Mouse (Mus musculus) testis, adult 2 months (tissue): ENCODE results near the gene Atp9a. TPM values are rescaled to one million over a fixed set of nuclear protein-coding genes. Genes with fewer than 3 reads are reported as not detected.
A peak's percentile ranks its signal among the peaks of the same experiment; 100 is the strongest.

Source experiments
- H3K27ac ChIP-seq: fragments of 200-500 bp; 2 replicates; pipeline ENCODE4 v1.5.1; 2012; ENCODE audit warnings: low read depth, low read length; ENCODE audit not compliant: control insufficient read depth, insufficient read depth
- H3K27me3 ChIP-seq: fragments of 200-500 bp; 2 replicates; pipeline ENCODE4 v1.6.1; 2012; ENCODE audit warnings: mild to moderate bottlenecking, low read length, moderate library complexity; ENCODE audit not compliant: control insufficient read depth, insufficient read depth
- H3K36me3 ChIP-seq: fragments of 200-500 bp; 2 replicates; pipeline ENCODE4 v1.6.1; 2012; ENCODE audit warnings: mild to moderate bottlenecking, low read length; ENCODE audit not compliant: control insufficient read depth, insufficient read depth
- H3K4me1 ChIP-seq: fragments of 200-500 bp; 2 replicates; pipeline ENCODE4 v1.6.1; 2012; ENCODE audit warnings: low read length; ENCODE audit not compliant: control insufficient read depth, insufficient read depth
- H3K4me3 ChIP-seq: fragments of 200-500 bp; 2 replicates; pipeline ENCODE4 v1.5.1; 2012; ENCODE audit warnings: low read depth, mild to moderate bottlenecking, low read length, moderate library complexity, mixed read lengths; ENCODE audit not compliant: control insufficient read depth
- CTCF ChIP-seq: fragments of 200-500 bp; IDR thresholded peaks from 2 replicates; pipeline ENCODE4 v1.5.1; 2012; ENCODE audit warnings: low read depth, mild to moderate bottlenecking, inconsistent platforms, low read length, moderate library complexity; ENCODE audit not compliant: control insufficient read depth, insufficient read depth, insufficient replicate concordance
- POLR2A ChIP-seq: fragments of 200-500 bp; IDR thresholded peaks from 2 replicates; pipeline ENCODE4 v1.6.1; 2012; ENCODE audit warnings: low read depth, mild to moderate bottlenecking, inconsistent platforms, low read length, moderate library complexity; ENCODE audit not compliant: control insufficient read depth
- polyA plus RNA-seq: library from polyadenylated mRNA; depleted of rRNA; stranded (reverse); fragments of >200 nt; gene quantifications from 2 replicates; pipeline ENCODE4 v1.2.3, GENCODE M21; 2012

Gene Atp9a
- polyA plus RNA-seq, 1 experiment, result 63.7 TPM

DNA sequence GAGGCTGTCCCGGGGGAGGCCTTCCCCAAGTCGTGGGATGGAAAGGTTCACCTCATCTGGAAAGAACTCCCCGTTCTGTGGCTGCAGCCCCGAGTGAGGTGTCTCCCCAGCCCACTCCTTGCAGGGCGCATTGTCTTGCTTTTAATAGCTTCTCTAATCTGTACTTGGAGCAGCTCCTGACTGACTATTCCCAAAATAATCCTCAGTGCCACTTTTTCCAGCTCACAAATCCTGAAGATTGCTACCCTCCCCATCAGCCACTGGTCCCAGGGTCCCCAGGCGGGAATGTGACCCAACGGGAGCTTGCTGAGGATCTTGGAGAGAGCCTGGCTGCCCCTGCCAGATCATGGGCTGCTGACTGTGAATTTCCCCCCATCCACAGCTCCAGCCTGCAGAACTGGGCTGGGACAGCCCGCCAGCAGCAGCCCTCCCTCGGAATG, 134.1 kb downstream of the Atp9a start:
- no peaks in the 10 kb centered on the region for H3K36me3 ChIP-seq
- H3K4me1 ChIP-seq, result no peaks in the 10 kb centered on the region; the same call in 1 of the 2 replicates
- no peak overlapping the region for H3K27ac ChIP-seq
- H3K4me3 ChIP-seq, result no peak overlapping the region
- no peaks in the 10 kb centered on the region for H3K27me3 ChIP-seq
- TF ChIP-seq CTCF (no peak), POLR2A (no peak)

DNA sequence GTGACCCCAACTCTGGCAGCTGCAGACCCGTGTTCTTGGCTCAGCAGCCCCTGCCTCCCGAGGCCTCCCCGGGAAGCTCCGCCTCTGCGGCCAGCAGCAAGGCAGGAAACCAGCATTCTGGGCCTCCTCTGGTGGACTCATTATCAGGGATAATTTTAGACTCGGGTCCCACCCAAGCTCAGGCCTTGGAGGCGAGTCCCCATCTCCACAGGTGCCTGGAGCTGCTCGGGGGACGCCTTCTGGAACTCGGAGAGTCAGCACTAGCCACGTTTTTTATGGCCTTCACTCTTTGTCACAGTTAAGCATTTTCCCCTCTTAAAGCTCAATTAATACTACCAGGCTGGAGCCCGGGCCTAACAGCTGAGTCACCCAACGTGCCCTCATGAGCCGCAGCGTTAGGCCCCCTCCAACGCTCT, 137.5 kb downstream of the Atp9a start:
- Histone ChIP-seq H3K27me3 (peaks cover 4% of the 10 kb centered on the region), H3K27ac (no peak overlapping the region), H3K36me3 (no peaks in the 10 kb centered on the region), H3K4me1 (peaks cover 8% of the 10 kb centered on the region), H3K4me3 (no peak overlapping the region)
- no peak for TF ChIP-seq CTCF
- TF ChIP-seq POLR2A, result no peak

DNA sequence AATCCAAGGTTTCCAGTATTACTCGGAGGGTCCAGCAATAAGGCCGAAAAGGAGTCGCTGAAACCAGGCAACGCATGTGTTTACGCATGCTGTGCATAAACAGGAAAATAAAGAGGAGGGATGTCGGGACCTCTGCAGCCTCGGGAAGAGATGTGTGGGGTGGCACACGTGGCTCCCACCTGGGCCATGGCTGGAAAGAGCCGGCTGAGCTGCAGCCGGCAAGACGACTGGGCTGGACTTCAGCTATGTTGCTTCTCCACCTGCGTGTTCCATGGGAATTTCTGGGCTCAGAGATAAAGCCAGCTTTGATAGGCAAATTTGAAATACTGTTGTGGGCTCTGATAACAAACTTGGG, 139.8 kb downstream of the Atp9a start:
- Histone ChIP-seq H3K4me1 (peaks cover 8% of the 10 kb centered on the region), H3K4me3 (no peak overlapping the region), H3K27me3 (peaks cover 4% of the 10 kb centered on the region), H3K27ac (no peak overlapping the region), H3K36me3 (no peaks in the 10 kb centered on the region)
- no peak for TF ChIP-seq POLR2A
- TF ChIP-seq CTCF, result no peak

DNA sequence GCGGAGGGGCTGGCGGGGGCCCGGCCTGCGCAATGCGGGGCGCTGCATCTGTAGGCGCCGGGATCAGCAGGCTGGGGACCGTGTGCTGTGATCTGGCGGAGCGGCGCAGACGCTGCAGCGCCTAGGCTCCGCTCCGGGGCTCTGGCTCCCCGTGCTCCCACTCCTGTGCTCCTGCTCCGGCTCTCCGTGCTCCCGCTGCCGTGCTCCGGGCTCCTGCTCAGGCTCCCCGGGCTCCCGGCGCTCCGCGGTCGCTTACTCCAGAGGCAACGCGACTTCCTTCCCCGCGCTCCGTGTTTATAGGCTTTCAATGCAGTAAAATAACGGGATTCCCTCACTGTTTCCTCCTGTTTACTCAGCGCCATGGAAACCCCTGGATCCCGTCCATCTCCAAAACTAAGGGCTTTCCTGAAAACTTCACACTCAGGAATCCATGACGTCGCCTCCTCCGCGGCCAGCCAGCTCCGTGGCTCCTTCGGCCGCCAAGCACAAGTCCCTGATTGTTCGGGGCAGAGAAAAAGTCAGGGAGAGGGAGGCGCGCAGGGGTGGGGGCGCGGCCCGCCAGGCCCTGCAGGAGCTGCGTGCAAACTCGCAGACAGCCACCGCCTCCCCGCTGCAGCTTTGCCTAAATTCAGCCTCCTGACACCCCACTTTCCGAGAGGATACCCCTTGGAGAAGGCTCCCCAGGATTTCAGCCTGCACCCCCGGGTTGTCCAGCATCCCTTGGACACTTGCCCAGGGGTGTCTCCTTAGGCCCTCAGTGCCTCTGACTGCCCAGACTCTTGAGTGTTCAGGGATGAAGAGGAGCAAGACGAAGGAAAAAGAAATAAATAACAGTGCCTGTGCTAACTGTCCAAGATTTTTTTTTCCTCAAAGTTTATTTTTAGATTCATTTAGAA, 140.5 kb downstream of the Atp9a start, which contains the start of gene Nfatc2:
Nfatc2 (minus strand) TSS at position 167 of the 896 bp plus-strand sequence.
- TF ChIP-seq POLR2A (no peak), CTCF (no peak)
- Histone ChIP-seq H3K4me3 (peak within 1 kb of the TSS; percentile 75), H3K27me3 (peaks cover 4% of the 10 kb centered on the region), H3K27ac (no peak within 1 kb of the TSS), H3K36me3 (no peaks in the 10 kb centered on the region), H3K4me1 (peaks cover 8% of the 10 kb centered on the region)

DNA sequence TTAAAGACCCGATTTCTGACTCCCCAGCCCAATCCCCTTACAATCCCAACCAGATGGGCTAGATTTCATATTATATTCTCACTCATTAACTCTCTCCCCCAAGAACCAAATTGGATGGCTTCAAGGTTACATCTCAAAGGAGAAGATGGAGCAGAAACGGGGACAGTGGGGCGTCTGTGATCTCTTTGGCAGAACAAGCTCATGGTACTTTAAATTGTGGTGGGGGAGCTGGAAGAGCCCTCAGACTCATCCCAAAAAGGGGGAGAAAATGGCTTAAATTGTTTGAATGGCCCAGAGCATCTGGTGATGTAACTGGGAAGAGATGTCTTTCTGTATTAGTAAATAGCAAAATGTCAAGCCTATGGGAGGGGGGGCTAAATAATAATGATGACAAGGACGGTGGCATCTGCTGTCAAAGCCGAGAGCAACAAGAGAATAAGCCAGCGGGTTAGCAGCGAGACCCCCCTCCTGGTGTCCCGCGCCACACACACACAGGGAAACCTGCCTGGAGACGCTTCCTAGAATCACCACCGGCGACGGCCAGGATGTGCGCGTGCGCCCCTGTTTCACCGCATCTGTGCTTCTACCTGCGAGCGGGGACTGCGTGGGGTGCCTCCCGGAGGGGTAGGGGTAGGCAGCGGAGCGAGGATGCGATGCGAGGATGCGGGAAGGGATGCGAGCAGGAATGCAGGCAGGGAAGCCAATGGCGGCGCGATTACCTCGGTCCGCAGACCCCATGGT, 141.3 kb downstream of the Atp9a start:
- Histone ChIP-seq H3K36me3 (no peaks in the 10 kb centered on the region), H3K4me1 (peaks cover 8% of the 10 kb centered on the region), H3K27me3 (peaks cover 4% of the 10 kb centered on the region), H3K27ac (no peak overlapping the region), H3K4me3 (peak overlapping the region; percentile 75)
- no peak for TF ChIP-seq POLR2A
- no peak for TF ChIP-seq CTCF

DNA sequence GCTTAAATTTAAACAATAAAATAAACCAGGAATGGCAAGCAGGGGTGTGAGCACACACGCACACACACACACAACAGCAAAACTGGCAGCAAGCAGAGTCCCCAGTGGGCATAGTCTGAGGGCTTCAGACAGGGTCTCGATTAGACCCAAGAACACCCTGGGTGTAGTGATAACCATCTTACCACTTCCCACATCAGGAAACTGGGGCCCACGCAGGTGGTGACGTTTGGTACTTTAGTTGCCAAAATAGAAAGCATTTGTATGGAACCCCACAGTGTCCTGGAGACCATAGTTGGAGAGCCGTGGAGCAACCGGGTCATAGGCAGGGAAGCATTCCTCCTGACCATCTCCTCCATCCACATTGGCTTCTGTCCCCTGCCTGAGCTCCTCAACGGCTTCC, 146.5 kb downstream of the Atp9a start:
- Histone ChIP-seq H3K4me3 (no peak overlapping the region), H3K36me3 (no peaks in the 10 kb centered on the region), H3K4me1 (peaks cover 4% of the 10 kb centered on the region), H3K27ac (no peak overlapping the region), H3K27me3 (no peaks in the 10 kb centered on the region)
- TF ChIP-seq POLR2A (no peak), CTCF (no peak)

DNA sequence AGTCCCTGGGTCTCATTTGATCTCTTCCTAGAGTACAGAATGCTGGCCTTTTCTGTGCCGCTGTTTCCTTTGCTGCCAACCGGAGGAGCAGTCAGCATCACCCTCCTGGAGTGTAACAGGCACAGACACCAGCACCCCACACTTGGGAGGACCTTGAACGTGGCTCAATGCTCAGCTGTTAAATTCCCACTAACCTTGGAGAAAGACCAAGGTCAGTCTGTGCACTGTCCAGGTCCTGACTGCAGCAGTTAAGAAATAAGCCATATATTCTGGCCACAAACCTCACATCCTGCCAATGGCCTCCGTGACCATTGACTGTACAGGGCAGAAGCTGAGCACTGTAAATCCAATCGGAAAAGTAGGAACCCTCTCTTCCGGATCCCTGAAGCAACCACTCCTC, 148.5 kb downstream of the Atp9a start:
- peaks cover 16% of the 10 kb centered on the region for H3K4me1 ChIP-seq
- no peaks in the 10 kb centered on the region for H3K36me3 ChIP-seq
- no peaks in the 10 kb centered on the region for H3K27me3 ChIP-seq
- no peak overlapping the region for H3K27ac ChIP-seq
- H3K4me3 ChIP-seq, result no peak overlapping the region
- TF ChIP-seq CTCF, result no peak
- TF ChIP-seq POLR2A, result no peak
